Mouse (Mus musculus): ENCODE results near the gene Ssbp2. TPM values are rescaled to one million over a fixed set of nuclear protein-coding genes. Genes with fewer than 3 reads are reported as not detected.

Ssbp2 gene
- polyA plus RNA-seq, 1 experiment from 2014 or later: 21.6 TPM

GRCm38 (mm10) chr13:91526058-91526457, 66.0 kb downstream of the Ssbp2 start:
- Histone ChIP-seq H3K27me3 (ENCODE audit: insufficient read depth, low read length) (no peaks in the 10 kb centered on the region), H3K4me1 (ENCODE audit: insufficient read depth) (no peaks in the 10 kb centered on the region), H3K4me2 (ENCODE audit: low read depth, low read length) (no peak overlapping the region), H3K36me3 (replicated peaks; ENCODE audit: insufficient read depth, low read length) (no peaks in the 10 kb centered on the region), H3K27ac (ENCODE audit: low read depth) (no peak overlapping the region), H3K9ac (replicated peaks) (no peak overlapping the region), H3K4me3 (ENCODE audit: low read depth, low read length) (no peak overlapping the region), H3K9me3 (ENCODE audit: low read length) (no peaks in the 10 kb centered on the region)
- no peak for ATAC-seq
- TF ChIP-seq EP300 (IDR thresholded peaks at IDR 0.05; ENCODE audit: low read depth) (no peak), CTCF (IDR thresholded peaks at IDR 0.05; ENCODE audit: low read depth) (no peak)
- DNase-seq: no peak
- 89% methylated on average over 12 of the region's 12 CpGs for WGBS (ENCODE audit: insufficient replicate concordance)

- TF ChIP-seq CTCF (IDR thresholded peaks at IDR 0.05; ENCODE audit: low read depth) (no peak), EP300 (IDR thresholded peaks at IDR 0.05; ENCODE audit: low read depth) (no peak)
- Histone ChIP-seq H3K4me1 (ENCODE audit: insufficient read depth) (no peaks in the 10 kb centered on the region), H3K27me3 (ENCODE audit: insufficient read depth, low read length) (no peaks in the 10 kb centered on the region), H3K9ac (replicated peaks) (no peak overlapping the region), H3K4me3 (ENCODE audit: low read depth, low read length) (no peak overlapping the region), H3K9me3 (ENCODE audit: low read length) (no peaks in the 10 kb centered on the region), H3K4me2 (ENCODE audit: low read depth, low read length) (no peak overlapping the region), H3K27ac (ENCODE audit: low read depth) (no peak overlapping the region), H3K36me3 (replicated peaks; ENCODE audit: insufficient read depth, low read length) (no peaks in the 10 kb centered on the region; the same call in 1 of the 2 replicates)
- ATAC-seq (no peak), DNase-seq (no peak)
- 87% methylated on average over 3 of the region's 3 CpGs for WGBS (ENCODE audit: insufficient replicate concordance)
Measured at GRCm38 (mm10) chr13:91529821-91530220, 69.7 kb downstream of the Ssbp2 start.

- Histone ChIP-seq H3K4me2 (ENCODE audit: low read depth, low read length) (no peak overlapping the region), H3K4me1 (ENCODE audit: insufficient read depth) (peaks cover 12% of the 10 kb centered on the region), H3K27ac (ENCODE audit: low read depth) (no peak overlapping the region), H3K36me3 (replicated peaks; ENCODE audit: insufficient read depth, low read length) (no peaks in the 10 kb centered on the region; the same call in 1 of the 2 replicates), H3K4me3 (ENCODE audit: low read depth, low read length) (no peak overlapping the region), H3K9me3 (ENCODE audit: low read length) (no peaks in the 10 kb centered on the region), H3K27me3 (ENCODE audit: insufficient read depth, low read length) (no peaks in the 10 kb centered on the region), H3K9ac (replicated peaks) (no peak overlapping the region)
- 80% methylated on average over 3 of the region's 3 CpGs for WGBS (ENCODE audit: insufficient replicate concordance)
- DNase-seq: no peak
- TF ChIP-seq CTCF (IDR thresholded peaks at IDR 0.05; ENCODE audit: low read depth) (no peak), EP300 (IDR thresholded peaks at IDR 0.05; ENCODE audit: low read depth) (no peak)
- ATAC-seq: no peak
Measured at GRCm38 (mm10) chr13:91536711-91537110, 76.6 kb downstream of the Ssbp2 start.

GRCm38 (mm10) chr13:91540145-91541068, 80.3 kb downstream of the Ssbp2 start:
- H3K36me3 ChIP-seq (replicated peaks; ENCODE audit: insufficient read depth, low read length): no peaks in the 10 kb centered on the region
- DNase-seq (no peak), ATAC-seq (peak; percentile 64)
- H3K9me3 ChIP-seq (ENCODE audit: low read length): no peaks in the 10 kb centered on the region
- H3K4me3 ChIP-seq (ENCODE audit: low read depth, low read length): no peak overlapping the region
- H3K27ac ChIP-seq (ENCODE audit: low read depth): peak overlapping the region; percentile 29; the same call in 1 of the 2 replicates
- no peak overlapping the region for H3K4me2 ChIP-seq (ENCODE audit: low read depth, low read length)
- 54% methylated on average over 2 of the region's 2 CpGs for WGBS (ENCODE audit: insufficient replicate concordance)
- H3K9ac ChIP-seq (replicated peaks): no peak overlapping the region
- no peaks in the 10 kb centered on the region for H3K27me3 ChIP-seq (ENCODE audit: insufficient read depth, low read length)
- TF ChIP-seq EP300 (IDR thresholded peaks at IDR 0.05; ENCODE audit: low read depth): peak; percentile 90
- TF ChIP-seq CTCF (IDR thresholded peaks at IDR 0.05; ENCODE audit: low read depth): no peak
- peaks cover 12% of the 10 kb centered on the region for H3K4me1 ChIP-seq (ENCODE audit: insufficient read depth)

GRCm38 (mm10) chr13:91541069-91541429, 81.0 kb downstream of the Ssbp2 start:
- Histone ChIP-seq H3K4me1 (ENCODE audit: insufficient read depth) (peaks cover 12% of the 10 kb centered on the region), H3K27me3 (ENCODE audit: insufficient read depth, low read length) (no peaks in the 10 kb centered on the region), H3K4me3 (ENCODE audit: low read depth, low read length) (no peak overlapping the region), H3K4me2 (ENCODE audit: low read depth, low read length) (no peak overlapping the region), H3K27ac (ENCODE audit: low read depth) (peak overlapping the region; percentile 29; the same call in 1 of the 2 replicates), H3K9ac (replicated peaks) (no peak overlapping the region), H3K36me3 (replicated peaks; ENCODE audit: insufficient read depth, low read length) (no peaks in the 10 kb centered on the region), H3K9me3 (ENCODE audit: low read length) (no peaks in the 10 kb centered on the region)
- peak; percentile 48 for ATAC-seq
- DNase-seq: peak; percentile 36
- 39% methylated on average over 6 of the region's 6 CpGs for WGBS (ENCODE audit: insufficient replicate concordance)
- TF ChIP-seq EP300 (IDR thresholded peaks at IDR 0.05; ENCODE audit: low read depth): peak; percentile 45; the same call in 1 of the 2 replicates
- TF ChIP-seq CTCF (IDR thresholded peaks at IDR 0.05; ENCODE audit: low read depth): no peak

GRCm38 (mm10) chr13:91543555-91543954, 83.5 kb downstream of the Ssbp2 start:
- Histone ChIP-seq H3K4me1 (ENCODE audit: insufficient read depth) (peaks cover 12% of the 10 kb centered on the region), H3K36me3 (replicated peaks; ENCODE audit: insufficient read depth, low read length) (no peaks in the 10 kb centered on the region), H3K4me3 (ENCODE audit: low read depth, low read length) (no peak overlapping the region), H3K27ac (ENCODE audit: low read depth) (no peak overlapping the region), H3K9me3 (ENCODE audit: low read length) (no peaks in the 10 kb centered on the region), H3K27me3 (ENCODE audit: insufficient read depth, low read length) (no peaks in the 10 kb centered on the region), H3K9ac (replicated peaks) (no peak overlapping the region), H3K4me2 (ENCODE audit: low read depth, low read length) (no peak overlapping the region)
- TF ChIP-seq CTCF (IDR thresholded peaks at IDR 0.05; ENCODE audit: low read depth) (no peak), EP300 (IDR thresholded peaks at IDR 0.05; ENCODE audit: low read depth) (no peak)
- WGBS (ENCODE audit: insufficient replicate concordance): 80% methylated on average over 5 of the region's 5 CpGs
- no peak for DNase-seq
- no peak for ATAC-seq
